Mouse (Mus musculus) forebrain, postnatal 0 days (tissue): ENCODE data around the gene Gm3250. TPM values are rescaled to one million over a fixed set of nuclear protein-coding genes. Genes with fewer than 3 reads are reported as not detected.
"Not testable (repeated sequence)": the region's sequence is repeated elsewhere in the genome, so short reads cannot be mapped to it uniquely, and the experiment has no call there.

ENCODE experiments used
- ATAC-seq: fragments of 200-750 bp; cut with Nextera tagmentation; 2 replicates; pipeline ENCODE4 v1.8.0; 2017; ENCODE audit warnings: mild to moderate bottlenecking, moderate library complexity
- DNase-seq: peaks from one replicate; pipeline ENCODE4 v3.0.0-alpha.2; 2015
- H3K27ac ChIP-seq: fragments of 300-500 bp; sonication (generic); 2 replicates; pipeline ENCODE4 v1.5.1; 2014; ENCODE audit warnings: low read depth, mild to moderate bottlenecking, antibody characterized with exemption, low read length, moderate library complexity, mixed read lengths
- H3K27me3 ChIP-seq: fragments of 300-500 bp; sonication (generic); 2 replicates; pipeline ENCODE4 v1.6.1; 2014; ENCODE audit warnings: mild to moderate bottlenecking, low read length, mixed read lengths; ENCODE audit not compliant: insufficient read depth
- H3K36me3 ChIP-seq: fragments of 300-500 bp; sonication (generic); 2 replicates; pipeline ENCODE4 v1.6.1; 2014; ENCODE audit warnings: mild to moderate bottlenecking, moderate library complexity; ENCODE audit not compliant: insufficient read depth
- H3K4me1 ChIP-seq: fragments of 300-500 bp; sonication (generic); 2 replicates; pipeline ENCODE4 v1.6.1; 2014; ENCODE audit warnings: antibody characterized with exemption; ENCODE audit not compliant: insufficient read depth
- H3K4me2 ChIP-seq: fragments of 300-500 bp; sonication (generic); 2 replicates; pipeline ENCODE4 v1.6.1; 2014; ENCODE audit warnings: low read depth, mild to moderate bottlenecking, moderate library complexity
- H3K4me3 ChIP-seq: fragments of 300-500 bp; sonication (generic); 2 replicates; pipeline ENCODE4 v1.5.1; 2014; ENCODE audit warnings: low read depth, low read length, mixed read lengths
- H3K9ac ChIP-seq: fragments of 300-500 bp; sonication (generic); 2 replicates; pipeline ENCODE4 v1.6.1; 2014; ENCODE audit warnings: mild to moderate bottlenecking
- H3K9me3 ChIP-seq: fragments of 300-500 bp; sonication (generic); 2 replicates; pipeline ENCODE4 v1.6.1; 2016; ENCODE audit warnings: low read length
- CTCF ChIP-seq: sonication (generic); IDR thresholded peaks from 2 replicates; pipeline ENCODE4 v1.5.1; 2016; ENCODE audit warnings: antibody characterized with exemption, control low read depth, low read depth
- WGBS: fragments of 180-500 bp; shearing (Covaris S2); extraction: QIAGEN DNeasy Blood & Tissue Kit; methylation state at CpG from one replicate; pipeline ENCODE4 v1.1.7; 2014; 5-methylcytosine and 5-hydroxymethylcytosine counted together
- polyA plus RNA-seq: library from polyadenylated mRNA; unstranded; fragments of >200 nt; fragmentation: Nextera tagmentation; extraction: Ambion mirVana; gene quantifications from 2 replicates; pipeline ENCODE4 v1.2.1, GENCODE M21; 2015
- total RNA-seq: library from RNA; depleted of rRNA; stranded (reverse); fragments of >200 nt; gene quantifications from 2 replicates; pipeline ENCODE4 v1.2.3, GENCODE M21; 2014

Gm3250 gene
- total and polyA plus RNA-seq, 2 experiments from 2014 or later: not detected

DNA sequence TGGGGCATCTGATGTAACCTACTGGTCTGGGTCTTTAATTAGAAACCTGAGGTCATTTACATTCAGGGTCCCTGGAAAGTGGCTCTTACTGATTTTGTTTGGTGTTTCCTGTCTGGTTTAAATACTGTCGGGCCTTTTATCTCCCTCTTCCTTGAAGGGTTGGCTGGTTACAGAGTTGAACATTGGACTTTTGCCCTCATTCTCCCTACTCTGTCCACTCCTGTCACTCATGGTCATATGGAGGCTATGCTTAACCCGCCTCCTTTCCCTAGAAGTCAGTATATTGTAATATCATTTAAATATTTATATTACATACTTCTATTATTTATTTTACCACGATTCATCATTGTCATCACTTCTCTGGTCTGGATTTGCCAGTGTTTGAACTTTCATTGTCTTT lies 21.8 kb upstream of the Gm3250 start:
- TF ChIP-seq CTCF: no peak
- no peak overlapping the region for H3K27ac ChIP-seq
- no peak overlapping the region for H3K4me2 ChIP-seq
- no peaks in the 10 kb centered on the region for H3K27me3 ChIP-seq
- DNase-seq (no peak), ATAC-seq (no peak)
- H3K4me3 ChIP-seq: no peak overlapping the region
- no peaks in the 10 kb centered on the region for H3K9me3 ChIP-seq
- no peaks in the 10 kb centered on the region for H3K36me3 ChIP-seq
- no peak overlapping the region for H3K9ac ChIP-seq
- H3K4me1 ChIP-seq: no peaks in the 10 kb centered on the region
- 78% methylated on average over 3 of the region's 3 CpGs for WGBS

DNA sequence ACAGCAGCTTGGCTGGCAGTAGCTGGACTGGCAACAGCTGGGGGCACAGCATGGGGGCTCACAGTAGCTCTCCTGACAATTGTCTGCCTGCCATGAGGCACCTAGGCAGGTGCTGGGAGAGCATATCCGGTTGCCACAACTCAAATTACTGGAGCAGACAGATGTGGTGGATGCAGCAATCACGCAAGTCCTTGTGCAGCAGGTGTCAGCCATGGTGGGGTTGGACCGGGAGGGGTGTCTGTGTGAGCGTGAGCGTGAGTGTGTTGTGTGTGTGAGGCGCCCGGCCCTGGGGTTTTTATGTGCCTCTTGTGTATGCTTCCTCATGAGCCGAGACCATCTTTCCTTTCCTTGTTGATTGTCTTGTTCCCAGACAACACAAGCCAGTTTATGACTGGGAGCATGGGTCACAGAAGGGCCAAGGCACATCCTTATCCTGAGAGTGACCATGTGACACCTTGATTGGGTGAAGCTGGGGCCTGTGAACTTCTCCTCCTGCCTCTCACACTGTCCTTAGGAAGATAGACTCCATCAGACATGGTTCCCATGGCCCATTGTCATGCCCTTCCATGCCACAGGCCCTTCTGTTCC lies 16.7 kb upstream of the Gm3250 start, which contains the start of gene Gm19668:
Gene Gm19668, minus strand, starts transcription at position 213 of the 588 bp plus-strand sequence.
- no peak for ATAC-seq
- no peaks in the 10 kb centered on the region for H3K27me3 ChIP-seq
- H3K36me3 ChIP-seq: no peaks in the 10 kb centered on the region
- 61% methylated on average over 8 of the region's 8 CpGs for WGBS
- H3K4me3 ChIP-seq: no peak within 1 kb of the TSS
- no peaks in the 10 kb centered on the region for H3K9me3 ChIP-seq
- H3K27ac ChIP-seq: no peak within 1 kb of the TSS
- no peak for DNase-seq
- H3K9ac ChIP-seq: no peak within 1 kb of the TSS
- H3K4me2 ChIP-seq: no peak within 1 kb of the TSS
- no peak for TF ChIP-seq CTCF
- no peaks in the 10 kb centered on the region for H3K4me1 ChIP-seq

DNA sequence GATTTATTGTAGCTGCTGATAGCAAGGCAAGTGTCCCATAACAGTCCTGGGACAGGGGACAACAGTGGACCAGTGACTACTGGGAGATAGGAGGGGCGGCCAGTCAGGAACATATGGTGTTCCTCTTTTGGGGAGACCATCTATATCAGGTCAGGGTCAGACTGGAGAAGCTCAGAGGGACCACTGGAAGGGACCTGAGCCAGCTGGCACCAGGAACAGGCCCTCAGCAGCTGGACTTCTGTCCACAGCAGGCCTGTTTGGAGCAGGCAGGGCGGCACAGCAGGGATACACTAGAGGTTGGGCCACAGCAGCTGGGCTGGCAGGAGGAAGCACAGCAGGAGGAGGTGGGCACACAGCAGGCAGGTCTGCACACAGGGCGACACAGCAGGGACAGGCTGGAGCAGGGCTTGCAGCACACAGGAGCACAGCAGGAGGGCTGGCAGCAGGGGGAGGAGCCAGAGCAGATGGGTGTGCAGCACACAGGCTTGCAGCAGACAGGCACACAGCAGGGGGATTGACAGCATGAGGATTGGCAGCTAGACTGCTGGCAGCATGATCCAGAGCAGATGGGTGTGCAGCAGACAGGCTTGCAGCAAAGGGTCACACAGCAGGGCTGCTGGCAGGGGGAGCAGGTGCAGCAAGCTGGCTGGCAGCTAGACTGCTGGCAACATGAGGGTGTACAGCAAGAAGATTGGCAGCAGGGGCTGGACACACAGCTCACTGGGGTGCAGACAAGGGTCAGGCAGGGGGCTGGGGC lies 16.0 kb upstream of the Gm3250 start:
- WGBS: 54% methylated on average over 2 of the region's 3 CpGs
- ATAC-seq, DNase-seq, H3K36me3 ChIP-seq, H3K9ac ChIP-seq, H3K27me3 ChIP-seq, H3K27ac ChIP-seq, H3K4me3 ChIP-seq, H3K9me3 ChIP-seq, H3K4me2 ChIP-seq, H3K4me1 ChIP-seq: not testable (repeated sequence)

DNA sequence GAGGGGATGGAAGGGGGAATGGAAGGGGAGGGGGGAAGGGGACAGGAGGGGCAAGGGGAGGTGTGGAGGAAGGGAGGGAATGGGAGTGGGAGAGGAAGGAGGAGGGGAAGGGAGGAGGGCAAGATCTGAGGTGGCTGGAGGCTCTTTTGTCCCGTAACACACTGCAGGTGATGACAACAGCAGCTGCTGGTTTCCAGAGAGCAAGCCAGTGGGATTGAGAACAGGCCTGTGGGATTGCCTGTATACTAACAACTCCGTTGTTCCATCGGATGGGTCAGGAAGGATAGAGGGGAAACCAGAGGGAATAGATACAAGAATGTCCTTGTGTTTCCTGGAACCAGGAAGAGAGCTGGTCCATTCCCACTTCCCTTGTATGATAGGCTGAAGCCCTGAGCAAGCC lies 15.3 kb upstream of the Gm3250 start:
- H3K4me2 ChIP-seq: no peak overlapping the region
- TF ChIP-seq CTCF: no peak
- no peaks in the 10 kb centered on the region for H3K36me3 ChIP-seq
- no peaks in the 10 kb centered on the region for H3K9me3 ChIP-seq
- 12% methylated on average over 3 of the region's 3 CpGs for WGBS
- H3K27ac ChIP-seq: no peak overlapping the region
- no peaks in the 10 kb centered on the region for H3K4me1 ChIP-seq
- ATAC-seq (no peak), DNase-seq (no peak)
- H3K9ac ChIP-seq: no peak overlapping the region
- no peak overlapping the region for H3K4me3 ChIP-seq
- H3K27me3 ChIP-seq: no peaks in the 10 kb centered on the region

DNA sequence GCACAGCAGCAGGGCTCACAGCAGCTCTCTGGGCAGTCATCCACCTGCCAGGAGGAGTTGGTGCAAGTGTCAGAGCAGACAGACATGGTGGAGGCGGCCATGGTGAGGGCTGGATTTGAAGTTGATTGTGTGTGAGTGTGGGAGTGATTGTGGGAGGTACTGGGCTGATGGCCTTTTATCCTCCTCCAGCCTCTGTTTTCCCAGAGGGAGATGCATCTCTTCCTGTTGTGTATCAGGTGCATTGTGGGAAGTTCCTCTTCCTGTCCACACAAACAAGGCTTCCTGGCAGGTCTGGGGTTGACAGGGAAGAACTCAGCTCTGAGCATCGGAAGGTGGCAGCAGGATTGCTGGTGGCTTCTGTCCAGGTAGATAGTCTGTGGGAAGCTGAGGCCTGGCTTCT lies 12.6 kb upstream of the Gm3250 start, which contains the start of gene Gm9639:
Gene Gm9639, minus strand, starts transcription at position 101 of the 400 bp plus-strand sequence.
- no peak for TF ChIP-seq CTCF
- no peaks in the 10 kb centered on the region for H3K9me3 ChIP-seq
- H3K4me1 ChIP-seq: no peaks in the 10 kb centered on the region
- no peak within 1 kb of the TSS for H3K4me3 ChIP-seq
- H3K9ac ChIP-seq: no peak within 1 kb of the TSS
- no peak within 1 kb of the TSS for H3K27ac ChIP-seq
- no peaks in the 10 kb centered on the region for H3K36me3 ChIP-seq
- ATAC-seq (no peak), DNase-seq (no peak)
- H3K27me3 ChIP-seq: no peaks in the 10 kb centered on the region
- no peak within 1 kb of the TSS for H3K4me2 ChIP-seq
- 48% methylated on average over 2 of the region's 2 CpGs for WGBS

DNA sequence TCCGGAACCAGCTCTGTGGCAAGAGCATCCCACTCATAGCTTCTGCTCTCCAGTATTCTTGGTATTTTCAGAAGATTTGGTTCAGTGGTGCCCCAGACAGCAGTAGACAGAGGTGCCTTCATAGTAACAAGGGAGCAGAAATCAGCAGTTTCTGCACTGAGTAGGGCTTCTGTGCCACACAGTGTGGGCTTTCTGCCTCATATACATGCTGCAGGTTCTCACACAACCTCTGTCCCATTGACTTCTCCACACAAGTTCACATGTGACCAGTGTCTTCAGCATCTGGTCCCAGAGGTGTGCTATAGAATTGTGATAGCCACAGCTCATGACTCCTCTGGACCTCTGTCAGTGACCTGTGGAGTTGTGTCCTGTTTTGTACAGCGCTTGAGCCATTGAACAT lies 6.3 kb upstream of the Gm3250 start:
- no peak overlapping the region for H3K4me3 ChIP-seq
- H3K9ac ChIP-seq: no peak overlapping the region
- TF ChIP-seq CTCF: no peak
- no peaks in the 10 kb centered on the region for H3K27me3 ChIP-seq
- ATAC-seq (no peak), DNase-seq (no peak)
- H3K4me1 ChIP-seq: no peaks in the 10 kb centered on the region
- 83% methylated on average over 2 of the region's 2 CpGs for WGBS
- H3K36me3 ChIP-seq: no peaks in the 10 kb centered on the region
- no peak overlapping the region for H3K27ac ChIP-seq
- no peak overlapping the region for H3K4me2 ChIP-seq
- no peaks in the 10 kb centered on the region for H3K9me3 ChIP-seq

DNA sequence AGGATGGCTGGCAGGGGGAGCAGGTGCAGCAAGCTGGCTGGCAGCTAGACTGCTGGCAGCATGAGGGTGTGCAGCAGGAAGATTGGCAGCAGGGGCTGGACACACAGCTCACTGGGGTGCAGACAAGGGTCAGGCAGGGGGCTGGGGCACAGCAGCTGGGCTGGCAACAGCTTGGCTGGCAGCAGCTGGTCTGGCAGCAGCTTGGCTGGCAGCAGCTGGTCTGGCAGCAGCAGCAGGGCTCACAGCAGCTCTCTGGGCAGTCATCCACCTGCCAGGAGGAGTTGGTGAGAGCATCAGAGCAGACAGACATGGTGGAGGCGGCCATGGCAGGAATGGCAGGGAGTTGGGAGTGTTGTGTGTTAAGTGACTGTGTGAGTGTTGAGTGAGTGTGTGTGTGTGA lies 5.5 kb upstream of the Gm3250 start, which contains the start of gene Gm7137:
Gene Gm7137, minus strand, starts transcription at position 325 of the 400 bp plus-strand sequence.
- H3K27me3 ChIP-seq, DNase-seq, H3K4me3 ChIP-seq, H3K4me1 ChIP-seq, H3K4me2 ChIP-seq, H3K9me3 ChIP-seq, ATAC-seq, H3K36me3 ChIP-seq, H3K27ac ChIP-seq, H3K9ac ChIP-seq: not testable (repeated sequence)
- WGBS: 67% methylated on average over 1 of the region's 1 CpGs

DNA sequence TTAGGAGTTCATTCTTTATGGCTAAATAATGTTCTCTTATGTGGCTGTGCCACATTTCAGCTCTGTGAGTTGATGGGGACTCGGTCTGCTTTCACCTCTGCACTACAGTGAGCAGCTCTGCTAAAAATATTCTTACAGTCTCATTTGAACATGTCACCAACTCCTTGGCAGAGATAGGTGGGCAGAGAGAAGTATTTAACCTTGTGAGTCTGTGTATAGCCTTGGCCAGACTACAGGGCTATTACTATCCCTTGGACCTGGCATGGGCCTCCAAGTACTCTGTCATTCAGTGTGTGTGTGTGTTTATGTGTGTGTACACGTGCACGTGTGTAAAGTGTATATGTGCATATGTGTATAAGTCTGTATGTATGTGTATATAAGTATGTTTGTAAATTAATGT lies 1.1 kb upstream of the Gm3250 start:
- not testable (repeated sequence) for H3K36me3 ChIP-seq, ATAC-seq, H3K9ac ChIP-seq, DNase-seq, H3K27ac ChIP-seq, H3K9me3 ChIP-seq, H3K4me2 ChIP-seq, H3K4me1 ChIP-seq, H3K4me3 ChIP-seq, H3K27me3 ChIP-seq
- WGBS: 67% methylated on average over 1 of the region's 3 CpGs

DNA sequence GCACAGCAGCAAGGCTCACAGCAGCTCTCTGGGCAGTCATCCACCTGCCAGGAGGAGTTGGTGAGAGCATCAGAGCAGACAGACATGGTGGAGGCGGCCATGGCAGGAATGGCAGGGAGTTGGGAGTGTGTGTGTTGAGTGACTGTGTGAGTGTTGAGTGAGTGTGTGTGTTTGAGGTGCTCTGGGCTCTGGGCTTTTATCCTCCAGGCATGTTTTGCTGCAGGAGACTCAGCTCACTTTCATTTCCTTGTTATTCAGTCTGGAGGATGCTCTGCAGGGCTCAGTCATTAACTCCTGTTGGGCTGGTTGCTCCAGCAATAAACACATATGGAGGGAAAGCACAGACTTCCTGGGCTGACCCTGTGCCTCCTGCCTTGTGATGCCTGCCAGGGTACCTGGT lies 5.5 kb downstream of the Gm3250 start, which contains the start of gene Gm7138:
Gene Gm7138, minus strand, starts transcription at position 101 of the 400 bp plus-strand sequence.
- H3K9ac ChIP-seq, H3K27ac ChIP-seq, H3K36me3 ChIP-seq, H3K27me3 ChIP-seq, H3K9me3 ChIP-seq, H3K4me1 ChIP-seq, H3K4me3 ChIP-seq, DNase-seq, ATAC-seq, H3K4me2 ChIP-seq: not testable (repeated sequence)
- 45% methylated on average over 1 of the region's 1 CpGs for WGBS

DNA sequence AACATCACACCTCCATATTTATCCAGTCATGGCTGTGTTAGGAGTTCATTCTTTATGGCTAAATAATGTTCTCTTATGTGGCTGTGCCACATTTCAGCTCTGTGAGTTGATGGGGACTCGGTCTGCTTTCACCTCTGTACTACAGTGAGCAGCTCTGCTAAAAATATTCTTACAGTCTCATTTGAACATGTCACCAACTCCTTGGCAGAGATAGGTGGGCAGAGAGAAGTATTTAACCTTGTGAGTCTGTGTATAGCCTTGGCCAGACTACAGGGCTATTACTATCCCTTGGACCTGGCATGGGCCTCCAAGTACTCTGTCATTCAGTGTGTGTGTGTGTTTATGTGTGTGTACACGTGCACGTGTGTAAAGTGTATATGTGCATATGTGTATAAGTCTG lies 10.2 kb downstream of the Gm3250 start:
- H3K4me3 ChIP-seq, DNase-seq, H3K4me2 ChIP-seq, ATAC-seq, H3K4me1 ChIP-seq, H3K9me3 ChIP-seq, H3K9ac ChIP-seq, H3K27ac ChIP-seq, H3K36me3 ChIP-seq, H3K27me3 ChIP-seq: not testable (repeated sequence)
- 100% methylated on average over 1 of the region's 3 CpGs for WGBS
